Mouse (Mus musculus): ENCODE data around the gene Slpi. TPM values are rescaled to one million over a fixed set of nuclear protein-coding genes. Genes with fewer than 3 reads are reported as not detected.

The Slpi gene
- polyA plus RNA-seq, 1 experiment from 2014 or later, result 0.92 TPM

Small RNA genes within 50 kb of the gene (microRNA-seq; reads per million reads assigned to microRNA genes)
- gene Mir7678, result not detected

Other genes with a start within 250 kb of the Slpi start
- gene Kcns1, start 218.0 kb downstream of the Slpi start, polyA plus RNA-seq (2016; fragmentation: Nextera tagmentation; extraction: Ambion mirVana), result not detected in 2 replicates
- not detected in 2 replicates for gene Wfdc5, start 206.4 kb downstream of the Slpi start, polyA plus RNA-seq (2016; fragmentation: Nextera tagmentation; extraction: Ambion mirVana)
- gene Wfdc12, start 198.5 kb downstream of the Slpi start, polyA plus RNA-seq (2016; fragmentation: Nextera tagmentation; extraction: Ambion mirVana), result not detected in 2 replicates
- not detected in 2 replicates for gene Wfdc15a, start 189.0 kb downstream of the Slpi start, polyA plus RNA-seq (2016; fragmentation: Nextera tagmentation; extraction: Ambion mirVana)
- gene Wfdc15b, start 167.4 kb downstream of the Slpi start, polyA plus RNA-seq (2016; fragmentation: Nextera tagmentation; extraction: Ambion mirVana), result not detected in 2 replicates
- gene Svs2, start 150.6 kb downstream of the Slpi start, polyA plus RNA-seq (2016; fragmentation: Nextera tagmentation; extraction: Ambion mirVana), result not detected in 2 replicates
- not detected in 2 replicates for gene Svs3b, start 132.5 kb downstream of the Slpi start, polyA plus RNA-seq (2016; fragmentation: Nextera tagmentation; extraction: Ambion mirVana)
- gene Svs4, start 110.6 kb downstream of the Slpi start, polyA plus RNA-seq (2016; fragmentation: Nextera tagmentation; extraction: Ambion mirVana), result not detected in 2 replicates
- gene Svs3a, start 99.8 kb downstream of the Slpi start, polyA plus RNA-seq (2016; fragmentation: Nextera tagmentation; extraction: Ambion mirVana), result not detected in 2 replicates
- not detected in 2 replicates for gene Svs6, start 72.3 kb downstream of the Slpi start, polyA plus RNA-seq (2016; fragmentation: Nextera tagmentation; extraction: Ambion mirVana)
- not detected in 2 replicates for gene Svs5, start 56.4 kb downstream of the Slpi start, polyA plus RNA-seq (2016; fragmentation: Nextera tagmentation; extraction: Ambion mirVana)
- gene Rbpjl, start 14.0 kb upstream of the Slpi start, polyA plus RNA-seq (2016; fragmentation: Nextera tagmentation; extraction: Ambion mirVana), result 0.02 and 0.08 TPM in 2 replicates
- 0.76 and 1.2 TPM in 2 replicates for gene Matn4, start 16.1 kb upstream of the Slpi start, polyA plus RNA-seq (2016; fragmentation: Nextera tagmentation; extraction: Ambion mirVana)
- 37.3 and 37.8 TPM in 2 replicates for gene Sdc4, start 54.8 kb upstream of the Slpi start, polyA plus RNA-seq (2016; fragmentation: Nextera tagmentation; extraction: Ambion mirVana)
- 41.2 and 52.5 TPM in 2 replicates for gene Sys1, start 67.9 kb upstream of the Slpi start, polyA plus RNA-seq (2016; fragmentation: Nextera tagmentation; extraction: Ambion mirVana)
- gene Gm20458, start 71.9 kb upstream of the Slpi start, polyA plus RNA-seq (2016; fragmentation: Nextera tagmentation; extraction: Ambion mirVana), result 10.3 and 11.7 TPM in 2 replicates
- not detected in 2 replicates for gene Trp53tg5, start 84.6 kb upstream of the Slpi start, polyA plus RNA-seq (2016; fragmentation: Nextera tagmentation; extraction: Ambion mirVana)
- 7.4 and 16.5 TPM in 2 replicates for gene Dbndd2, start 97.0 kb upstream of the Slpi start, polyA plus RNA-seq (2016; fragmentation: Nextera tagmentation; extraction: Ambion mirVana)
- gene Pigt, start 108.4 kb upstream of the Slpi start, polyA plus RNA-seq (2016; fragmentation: Nextera tagmentation; extraction: Ambion mirVana), result 51.0 and 59.1 TPM in 2 replicates
- 11.1 and 28.0 TPM in 2 replicates for gene Wfdc2, start 173.3 kb upstream of the Slpi start, polyA plus RNA-seq (2016; fragmentation: Nextera tagmentation; extraction: Ambion mirVana)
- gene Spint3, start 184.4 kb upstream of the Slpi start, polyA plus RNA-seq (2016; fragmentation: Nextera tagmentation; extraction: Ambion mirVana), result not detected in 2 replicates
- not detected in 2 replicates for gene Wfdc6a, start 196.4 kb upstream of the Slpi start, polyA plus RNA-seq (2016; fragmentation: Nextera tagmentation; extraction: Ambion mirVana)
- gene Eppin, start 204.5 kb upstream of the Slpi start, polyA plus RNA-seq (2016; fragmentation: Nextera tagmentation; extraction: Ambion mirVana), result not detected in 2 replicates
- not detected in 2 replicates for gene Wfdc6b, start 224.4 kb upstream of the Slpi start, polyA plus RNA-seq (2016; fragmentation: Nextera tagmentation; extraction: Ambion mirVana)
- gene Wfdc8, start 224.5 kb upstream of the Slpi start, polyA plus RNA-seq (2016; fragmentation: Nextera tagmentation; extraction: Ambion mirVana), result not detected in 2 replicates
- gene Wfdc16, start 249.7 kb upstream of the Slpi start, polyA plus RNA-seq (2016; fragmentation: Nextera tagmentation; extraction: Ambion mirVana), result not detected in 2 replicates

Measured in heart, embryonic 10.5 days (tissue).